Mouse (Mus musculus): ENCODE results near the gene Metrnl. TPM values are rescaled to one million over a fixed set of nuclear protein-coding genes. Genes with fewer than 3 reads are reported as not detected.

Metrnl gene
- polyA plus RNA-seq, 1 experiment from 2014 or later = 12.5 TPM

- H3K4me1 ChIP-seq = peaks cover 5% of the 10 kb centered on the region; the same call in 1 of the 2 replicates
- no peak for ATAC-seq (ENCODE audit: extremely low read depth, insufficient number of reproducible peaks, low FRiP score, low TSS enrichment)
- H3K4me2 ChIP-seq = no peak overlapping the region
- H3K9ac ChIP-seq = no peak overlapping the region
- H3K9me3 ChIP-seq = no peaks in the 10 kb centered on the region
- no peaks in the 10 kb centered on the region for H3K27me3 ChIP-seq (replicated peaks)
- no peaks in the 10 kb centered on the region for H3K36me3 ChIP-seq
- WGBS = 36% methylated on average over 1 of the region's 1 CpGs
- H3K27ac ChIP-seq (replicated peaks) = no peak overlapping the region
- no peak overlapping the region for H3K4me3 ChIP-seq
Observed at GRCm38 (mm10) chr11:121740906-121741305, 39.6 kb downstream of the Metrnl start.

- Histone ChIP-seq H3K4me2 (no peak overlapping the region), H3K27ac (replicated peaks) (no peak overlapping the region), H3K9ac (no peak overlapping the region), H3K4me3 (no peak overlapping the region), H3K27me3 (replicated peaks) (no peaks in the 10 kb centered on the region), H3K9me3 (no peaks in the 10 kb centered on the region), H3K4me1 (peaks cover 5% of the 10 kb centered on the region; the same call in 1 of the 2 replicates), H3K36me3 (no peaks in the 10 kb centered on the region)
- 62% methylated on average over 1 of the region's 1 CpGs for WGBS
- no peak for ATAC-seq (ENCODE audit: extremely low read depth, insufficient number of reproducible peaks, low FRiP score, low TSS enrichment)
Observed at GRCm38 (mm10) chr11:121741433-121741832, 40.1 kb downstream of the Metrnl start.

GRCm38 (mm10) chr11:121743113-121743512 is 41.8 kb downstream of the Metrnl start:
- Histone ChIP-seq H3K9me3 (no peaks in the 10 kb centered on the region), H3K27me3 (replicated peaks) (no peaks in the 10 kb centered on the region; the same call in 1 of the 2 replicates), H3K4me2 (no peak overlapping the region), H3K9ac (no peak overlapping the region), H3K27ac (replicated peaks) (no peak overlapping the region), H3K4me1 (peaks cover 5% of the 10 kb centered on the region; the same call in 1 of the 2 replicates), H3K36me3 (no peaks in the 10 kb centered on the region), H3K4me3 (no peak overlapping the region)
- 58% methylated on average over 1 of the region's 1 CpGs for WGBS
- ATAC-seq (ENCODE audit: extremely low read depth, insufficient number of reproducible peaks, low FRiP score, low TSS enrichment) = no peak

GRCm38 (mm10) chr11:121743915-121744628 is 42.7 kb downstream of the Metrnl start:
- ATAC-seq (ENCODE audit: extremely low read depth, insufficient number of reproducible peaks, low FRiP score, low TSS enrichment) = no peak
- no peak overlapping the region for H3K4me3 ChIP-seq
- no peak overlapping the region for H3K9ac ChIP-seq
- peaks cover 5% of the 10 kb centered on the region; the same call in 1 of the 2 replicates for H3K4me1 ChIP-seq
- H3K9me3 ChIP-seq = no peaks in the 10 kb centered on the region
- H3K27me3 ChIP-seq (replicated peaks) = no peaks in the 10 kb centered on the region; the same call in 1 of the 2 replicates
- H3K27ac ChIP-seq (replicated peaks) = no peak overlapping the region
- no peaks in the 10 kb centered on the region for H3K36me3 ChIP-seq
- no peak overlapping the region for H3K4me2 ChIP-seq

GRCm38 (mm10) chr11:121746941-121747494 is 45.7 kb downstream of the Metrnl start:
- no peak overlapping the region for H3K27ac ChIP-seq (replicated peaks)
- H3K4me2 ChIP-seq = no peak overlapping the region
- WGBS = 66% methylated on average over 12 of the region's 12 CpGs
- no peaks in the 10 kb centered on the region for H3K4me1 ChIP-seq
- H3K27me3 ChIP-seq (replicated peaks) = no peaks in the 10 kb centered on the region; the same call in 1 of the 2 replicates
- no peak overlapping the region for H3K4me3 ChIP-seq
- no peaks in the 10 kb centered on the region for H3K9me3 ChIP-seq
- no peak overlapping the region for H3K9ac ChIP-seq
- no peak for ATAC-seq (ENCODE audit: extremely low read depth, insufficient number of reproducible peaks, low FRiP score, low TSS enrichment)
- H3K36me3 ChIP-seq = no peaks in the 10 kb centered on the region

- Histone ChIP-seq H3K27me3 (replicated peaks) (no peaks in the 10 kb centered on the region; the same call in 1 of the 2 replicates), H3K4me2 (no peak overlapping the region), H3K36me3 (no peaks in the 10 kb centered on the region), H3K9ac (no peak overlapping the region), H3K4me1 (no peaks in the 10 kb centered on the region), H3K4me3 (no peak overlapping the region), H3K27ac (replicated peaks) (no peak overlapping the region), H3K9me3 (no peaks in the 10 kb centered on the region)
- no peak for ATAC-seq (ENCODE audit: extremely low read depth, insufficient number of reproducible peaks, low FRiP score, low TSS enrichment)
- WGBS = 76% methylated on average over 5 of the region's 5 CpGs
Observed at GRCm38 (mm10) chr11:121748003-121748684, 46.8 kb downstream of the Metrnl start.

Other genes with a start within 250 kb of the Metrnl start
- 21.0 and 22.1 TPM in 2 replicates for gene Tbcd, start 249.6 kb upstream of the Metrnl start, polyA plus RNA-seq (2015; fragmentation: Nextera tagmentation; extraction: Ambion mirVana)
- gene Zfp750, start 182.2 kb upstream of the Metrnl start, polyA plus RNA-seq (2015; fragmentation: Nextera tagmentation; extraction: Ambion mirVana) = 0.05 and 0.37 TPM in 2 replicates
- 6.0 and 6.4 TPM in 2 replicates for gene B3gntl1, start 28.4 kb upstream of the Metrnl start, polyA plus RNA-seq (2015; fragmentation: Nextera tagmentation; extraction: Ambion mirVana)
- gene Ptchd3, start 128.7 kb downstream of the Metrnl start, polyA plus RNA-seq (2015; fragmentation: Nextera tagmentation; extraction: Ambion mirVana) = 0.04 TPM in 1 of 2 replicates, not detected in the other

Measured in heart, embryonic 13.5 days (tissue).